Mouse (Mus musculus): ENCODE measurements around the gene Cep170. TPM values are rescaled to one million over a fixed set of nuclear protein-coding genes. Genes with fewer than 3 reads are reported as not detected.

Gene Cep170
- polyA plus RNA-seq, 1 experiment from 2014 or later = 24.6 TPM

DNA sequence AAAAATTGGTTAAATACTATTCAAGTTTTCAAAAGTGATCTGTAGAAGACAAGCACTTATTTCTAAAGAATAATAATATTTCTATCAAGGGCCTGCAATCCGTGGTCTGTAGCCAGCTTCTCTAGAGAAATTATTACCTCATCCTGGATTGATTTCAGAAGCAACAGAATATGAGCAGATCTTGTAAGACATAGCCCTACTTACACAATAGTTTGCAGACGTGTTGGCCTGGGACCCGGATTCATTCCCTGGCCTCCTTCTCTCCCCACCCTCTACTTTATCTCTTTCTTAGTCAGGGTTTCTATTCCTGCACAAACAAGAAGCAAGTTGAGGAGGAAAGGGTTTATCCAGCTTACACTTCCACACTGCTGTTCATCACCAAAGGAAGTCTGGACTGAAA, 20.1 kb upstream of the Cep170 start:
- H3K4me1 ChIP-seq = peaks cover 12% of the 10 kb centered on the region
- peak overlapping the region; percentile 73; the same call in 1 of the 2 replicates for H3K4me3 ChIP-seq
- H3K27ac ChIP-seq = no peak overlapping the region
- no peaks in the 10 kb centered on the region for H3K9me3 ChIP-seq
- 59% methylated on average over 3 of the region's 3 CpGs for WGBS
- DNase-seq (ENCODE audit: low spot score) = no peak
- H3K27me3 ChIP-seq (ENCODE audit: insufficient read depth, poor library complexity, severe bottlenecking) = no peaks in the 10 kb centered on the region
- H3K36me3 ChIP-seq = no peaks in the 10 kb centered on the region

DNA sequence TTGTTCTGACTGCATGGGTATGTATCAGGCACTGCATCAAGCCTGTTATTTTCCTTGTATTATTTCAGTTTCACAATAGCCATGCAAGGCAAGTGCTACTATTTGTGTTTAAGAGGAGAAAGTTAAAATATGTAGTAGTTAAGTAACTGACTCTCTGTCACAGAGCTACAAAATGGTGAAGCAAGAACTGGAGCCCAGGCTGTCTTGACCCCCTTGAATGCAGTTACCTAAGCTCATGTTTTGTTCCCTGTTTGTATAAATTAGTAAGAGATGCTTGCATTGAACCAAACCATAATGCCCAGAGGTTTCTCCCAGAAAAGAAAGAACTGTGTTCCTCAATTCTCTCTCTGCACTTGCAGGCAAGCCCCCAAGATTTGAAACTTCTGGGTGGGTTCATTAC, 19.4 kb upstream of the Cep170 start:
- no peak for DNase-seq (ENCODE audit: low spot score)
- no peak overlapping the region for H3K27ac ChIP-seq
- H3K9me3 ChIP-seq = no peaks in the 10 kb centered on the region
- H3K36me3 ChIP-seq = 0 out of 2 replicates have a peak, but pooled peaks cover 3% of the 10 kb centered on the region
- no peak overlapping the region for H3K4me3 ChIP-seq
- peaks cover 12% of the 10 kb centered on the region for H3K4me1 ChIP-seq
- H3K27me3 ChIP-seq (ENCODE audit: insufficient read depth, poor library complexity, severe bottlenecking) = no peaks in the 10 kb centered on the region

DNA sequence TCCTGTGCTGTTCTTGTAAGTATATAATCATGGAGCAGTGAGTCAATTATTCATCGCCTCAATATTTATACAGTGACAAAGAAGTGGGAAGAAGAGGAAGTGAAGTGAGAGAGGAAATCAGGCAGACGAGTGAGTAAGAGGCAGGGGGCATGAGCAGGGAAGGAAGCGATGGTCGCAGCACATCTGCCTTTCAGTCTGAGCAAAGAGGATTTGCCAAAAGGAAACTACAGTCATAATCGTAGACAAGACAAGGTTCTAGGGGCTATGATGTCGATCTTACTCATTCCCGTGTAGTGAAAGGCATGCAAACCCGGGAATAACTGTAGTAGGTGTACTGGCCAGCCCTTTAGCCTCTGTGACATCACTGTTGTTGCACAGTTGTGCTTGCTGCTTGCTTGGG, 18.7 kb upstream of the Cep170 start:
- H3K27ac ChIP-seq = no peak overlapping the region
- WGBS = 62% methylated on average over 8 of the region's 8 CpGs

DNA sequence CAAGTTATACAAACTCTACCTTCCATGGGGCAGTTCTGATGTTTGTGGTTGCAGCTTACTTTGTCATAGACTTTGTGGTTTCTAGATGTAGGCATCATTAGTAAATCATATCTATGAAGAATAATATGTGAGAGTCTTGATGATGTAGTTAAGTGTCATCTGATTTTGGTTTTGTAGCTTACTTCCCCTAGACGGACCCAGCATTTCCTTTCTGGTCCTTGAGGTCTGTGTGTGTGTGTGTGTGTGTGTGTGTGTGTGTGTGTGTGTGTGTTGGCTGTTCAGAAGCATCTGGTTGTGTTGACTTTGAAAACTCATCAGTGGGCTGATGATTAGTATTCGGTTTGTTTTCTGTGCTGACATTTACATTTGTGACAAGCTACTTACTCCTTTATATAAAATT, 18.2 kb upstream of the Cep170 start:
- Histone ChIP-seq H3K27me3 (ENCODE audit: insufficient read depth, poor library complexity, severe bottlenecking) (no peaks in the 10 kb centered on the region), H3K4me1 (peaks cover 23% of the 10 kb centered on the region), H3K9me3 (no peaks in the 10 kb centered on the region), H3K4me3 (no peak overlapping the region), H3K36me3 (0 out of 2 replicates have a peak, but pooled peaks cover 3% of the 10 kb centered on the region), H3K27ac (no peak overlapping the region)
- DNase-seq (ENCODE audit: low spot score) = no peak
- WGBS = 79% methylated on average over 2 of the region's 2 CpGs

More for the DNA sequence above, 18.7 kb upstream of the Cep170 start:
- Histone ChIP-seq H3K4me3 (no peak overlapping the region), H3K4me1 (peaks cover 18% of the 10 kb centered on the region), H3K9me3 (no peaks in the 10 kb centered on the region), H3K36me3 (0 out of 2 replicates have a peak, but pooled peaks cover 3% of the 10 kb centered on the region), H3K27me3 (ENCODE audit: insufficient read depth, poor library complexity, severe bottlenecking) (no peaks in the 10 kb centered on the region)
- no peak for DNase-seq (ENCODE audit: low spot score)

DNA sequence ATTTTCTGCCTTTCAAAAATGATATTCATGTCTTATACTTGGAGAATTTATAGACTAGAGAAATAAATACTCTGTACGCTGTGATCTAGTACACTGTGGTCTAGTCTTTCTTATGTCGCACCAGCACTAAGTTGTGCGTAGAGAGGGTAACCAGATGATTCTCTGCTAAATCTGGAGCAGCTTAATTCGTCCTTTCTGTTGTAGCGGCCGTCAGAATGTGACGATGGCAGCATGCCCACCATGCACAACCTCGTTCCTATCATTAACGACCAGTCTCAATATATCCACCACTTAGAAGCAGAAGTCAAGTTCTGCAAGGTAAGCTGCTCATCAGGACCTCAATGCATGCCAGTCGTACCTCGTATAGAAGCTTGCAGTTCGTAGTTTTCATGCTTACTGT, 14.8 kb upstream of the Cep170 start:
- H3K27ac ChIP-seq = no peak overlapping the region
- H3K27me3 ChIP-seq (ENCODE audit: insufficient read depth, poor library complexity, severe bottlenecking) = no peaks in the 10 kb centered on the region
- whole genome bisulfite sequencing = 85% methylated on average over 12 of the region's 12 CpGs
- no peaks in the 10 kb centered on the region for H3K9me3 ChIP-seq
- 0 out of 2 replicates have a peak, but pooled peaks cover 3% of the 10 kb centered on the region for H3K36me3 ChIP-seq
- H3K4me1 ChIP-seq = peaks cover 25% of the 10 kb centered on the region
- no peak for DNase-seq (ENCODE audit: low spot score)
- H3K4me3 ChIP-seq = no peak overlapping the region

DNA sequence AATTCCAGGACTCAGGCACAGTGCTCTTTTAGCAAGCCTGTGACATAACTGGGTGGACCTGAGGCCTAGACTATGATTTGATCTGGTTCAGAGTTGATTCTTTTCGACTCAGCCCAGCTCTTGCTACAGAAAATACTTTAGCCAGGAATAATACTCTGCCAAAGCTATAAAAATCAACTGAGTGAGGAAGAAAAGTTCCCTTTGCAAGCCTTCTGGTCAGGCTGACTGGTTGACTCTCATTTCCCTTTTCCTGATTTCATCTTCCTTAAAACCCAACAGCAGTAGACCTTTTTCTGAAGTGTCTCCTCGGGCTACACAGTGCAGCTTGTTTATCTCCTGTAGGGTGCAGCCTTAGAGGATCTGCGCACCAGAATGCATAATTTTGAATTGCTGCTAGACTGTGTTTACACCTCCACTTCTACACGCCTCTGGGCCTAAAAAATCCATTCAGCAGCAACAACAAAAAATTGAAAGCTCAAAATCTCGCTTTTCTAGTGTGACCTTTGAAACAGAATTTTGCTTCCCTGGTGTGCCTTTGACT, 14.1 kb upstream of the Cep170 start:
- WGBS = 76% methylated on average over 5 of the region's 5 CpGs
- Histone ChIP-seq H3K4me3 (no peak overlapping the region), H3K4me1 (peaks cover 31% of the 10 kb centered on the region), H3K36me3 (0 out of 2 replicates have a peak, but pooled peaks cover 3% of the 10 kb centered on the region), H3K9me3 (no peaks in the 10 kb centered on the region), H3K27me3 (ENCODE audit: insufficient read depth, poor library complexity, severe bottlenecking) (no peaks in the 10 kb centered on the region), H3K27ac (no peak overlapping the region)
- DNase-seq (ENCODE audit: low spot score) = no peak

DNA sequence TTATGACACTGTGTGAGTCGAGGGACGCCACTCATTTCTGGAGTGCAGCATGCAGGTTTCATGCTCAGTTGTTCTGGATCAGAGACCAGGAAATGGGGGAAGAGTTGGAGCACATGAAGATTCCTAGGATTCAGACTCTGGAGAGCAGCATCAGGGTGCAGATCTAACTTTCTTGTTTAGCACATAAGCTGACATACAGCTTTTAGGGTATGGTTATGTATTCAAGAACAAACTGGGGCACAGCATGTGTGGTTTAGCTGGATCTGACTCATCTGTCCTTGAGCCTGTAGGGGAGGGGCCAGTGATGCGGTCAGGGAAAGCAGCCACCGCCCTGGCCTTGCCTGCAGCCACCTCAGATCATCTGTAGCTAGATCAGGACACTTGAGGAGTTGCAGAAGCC, 13.5 kb upstream of the Cep170 start:
- no peak for DNase-seq (ENCODE audit: low spot score)
- Histone ChIP-seq H3K36me3 (0 out of 2 replicates have a peak, but pooled peaks cover 3% of the 10 kb centered on the region), H3K27ac (peak overlapping the region; percentile 56), H3K4me1 (peaks cover 38% of the 10 kb centered on the region), H3K9me3 (no peaks in the 10 kb centered on the region), H3K4me3 (no peak overlapping the region), H3K27me3 (ENCODE audit: insufficient read depth, poor library complexity, severe bottlenecking) (no peaks in the 10 kb centered on the region)
- WGBS = 53% methylated on average over 4 of the region's 4 CpGs

DNA sequence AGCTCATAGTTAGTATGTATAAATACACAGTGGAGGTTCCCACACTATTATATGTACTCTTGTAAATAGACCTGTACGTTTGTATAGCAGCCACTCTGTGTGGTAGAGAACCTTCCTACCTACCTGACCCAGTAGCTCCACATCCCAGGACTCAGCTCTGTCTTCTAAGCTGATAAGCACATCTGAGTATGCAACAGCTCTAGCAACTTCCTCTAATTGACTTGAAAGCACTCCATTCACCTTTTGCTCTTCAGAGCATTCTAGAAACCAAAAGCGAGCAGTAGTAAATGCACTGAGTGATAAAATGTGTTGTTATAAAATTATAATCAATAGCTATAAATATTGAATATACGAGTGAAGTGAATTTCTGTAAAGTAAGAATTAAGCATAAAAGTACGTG, 13.1 kb upstream of the Cep170 start:
- no peaks in the 10 kb centered on the region for H3K9me3 ChIP-seq
- no peak overlapping the region for H3K4me3 ChIP-seq
- 81% methylated on average over 4 of the region's 4 CpGs for WGBS
- DNase-seq (ENCODE audit: low spot score) = no peak
- peaks cover 42% of the 10 kb centered on the region for H3K4me1 ChIP-seq
- H3K27ac ChIP-seq = peak overlapping the region; percentile 56; the same call in 1 of the 2 replicates
- H3K36me3 ChIP-seq = 0 out of 2 replicates have a peak, but pooled peaks cover 3% of the 10 kb centered on the region
- no peaks in the 10 kb centered on the region for H3K27me3 ChIP-seq (ENCODE audit: insufficient read depth, poor library complexity, severe bottlenecking)

DNA sequence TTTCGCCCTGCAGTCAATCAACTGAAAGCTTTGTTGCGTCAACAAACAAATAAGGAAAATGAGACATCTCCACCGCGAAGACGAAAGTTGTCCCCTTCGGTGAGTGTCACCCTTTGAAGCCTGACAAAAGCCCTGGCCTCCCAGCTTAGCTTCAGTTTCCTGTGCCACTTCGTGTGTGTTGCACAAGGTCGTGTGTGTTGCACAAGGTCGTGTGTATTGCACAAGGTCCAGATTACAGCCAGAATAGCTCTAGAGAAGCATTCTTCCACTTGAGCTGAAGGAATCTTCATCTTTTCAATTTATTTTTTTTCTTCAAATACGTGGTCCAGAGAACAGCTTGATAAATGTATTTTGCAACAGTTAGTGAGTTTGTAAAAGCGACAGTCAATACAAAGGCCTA, 12.3 kb upstream of the Cep170 start:
- Histone ChIP-seq H3K4me1 (peaks cover 49% of the 10 kb centered on the region), H3K9me3 (no peaks in the 10 kb centered on the region), H3K27me3 (ENCODE audit: insufficient read depth, poor library complexity, severe bottlenecking) (no peaks in the 10 kb centered on the region), H3K27ac (no peak overlapping the region; the same call in 1 of the 2 replicates), H3K4me3 (no peak overlapping the region), H3K36me3 (0 out of 2 replicates have a peak, but pooled peaks cover 3% of the 10 kb centered on the region)
- DNase-seq (ENCODE audit: low spot score) = no peak
- 75% methylated on average over 11 of the region's 11 CpGs for WGBS

DNA sequence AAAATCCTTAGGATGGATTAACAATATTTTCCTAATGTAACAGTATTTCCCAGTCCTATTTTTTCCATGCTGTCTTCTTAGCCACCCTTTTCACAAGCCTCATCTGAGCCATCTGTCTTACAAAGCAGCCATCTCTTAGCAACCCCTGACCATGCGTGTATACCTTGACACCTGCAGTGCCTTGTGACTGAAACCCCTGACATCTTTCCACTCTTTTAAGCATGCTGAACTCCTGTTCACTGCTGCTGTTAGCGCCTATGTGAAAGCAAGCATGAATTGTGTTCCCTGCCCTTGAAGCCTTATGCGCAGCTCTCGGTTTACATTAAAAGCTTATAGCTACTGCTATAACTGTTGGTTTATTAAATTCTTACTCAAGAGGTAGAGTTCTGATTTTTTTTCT, 11.2 kb upstream of the Cep170 start:
- Histone ChIP-seq H3K9me3 (no peaks in the 10 kb centered on the region), H3K36me3 (0 out of 2 replicates have a peak, but pooled peaks cover 3% of the 10 kb centered on the region), H3K4me3 (no peak overlapping the region), H3K4me1 (peaks cover 60% of the 10 kb centered on the region), H3K27me3 (ENCODE audit: insufficient read depth, poor library complexity, severe bottlenecking) (no peaks in the 10 kb centered on the region), H3K27ac (no peak overlapping the region)
- WGBS = 93% methylated on average over 4 of the region's 4 CpGs
- no peak for DNase-seq (ENCODE audit: low spot score)

DNA sequence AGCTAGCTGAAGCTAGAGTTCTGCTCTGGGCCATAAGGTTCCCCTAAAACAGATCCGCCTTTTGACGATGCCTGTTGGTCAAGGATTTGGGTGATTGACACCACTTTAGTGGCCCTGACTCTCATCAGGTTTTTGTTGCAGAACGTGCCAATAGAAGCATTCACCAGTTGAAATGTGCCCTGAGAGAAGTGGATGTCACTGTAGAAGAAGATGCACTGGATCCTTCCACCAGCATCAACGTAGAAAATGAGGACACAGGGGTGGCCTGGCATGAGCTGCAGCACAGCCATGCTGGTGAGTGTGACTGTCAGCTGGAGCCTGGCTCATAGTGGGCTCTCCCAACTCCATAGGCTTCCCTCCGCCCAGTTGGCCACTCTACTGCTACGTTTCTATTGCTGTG, 10.7 kb upstream of the Cep170 start:
- 79% methylated on average over 6 of the region's 6 CpGs for WGBS

DNA sequence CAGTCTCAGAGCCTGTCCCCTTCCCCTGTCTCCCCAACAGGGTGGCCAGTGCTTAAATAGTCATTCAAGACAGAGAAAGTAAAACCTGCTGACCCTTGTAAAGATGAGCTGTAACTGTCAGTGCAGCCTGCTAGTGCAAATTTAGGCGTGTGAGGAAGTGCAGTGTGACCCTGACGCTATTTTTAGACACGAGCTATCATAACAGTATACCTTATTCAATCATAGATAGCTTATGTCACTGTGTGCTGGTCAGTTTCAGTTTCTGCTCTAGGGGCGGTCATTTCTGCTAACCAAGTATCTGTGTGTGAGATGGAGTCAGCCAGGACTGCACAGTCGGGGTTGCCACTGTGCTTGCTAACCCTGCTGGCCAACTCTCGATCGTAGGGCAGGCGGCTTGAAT, 10.0 kb upstream of the Cep170 start:
- peak overlapping the region; percentile 77 for H3K27ac ChIP-seq

More for the DNA sequence above, 10.7 kb upstream of the Cep170 start:
- H3K4me3 ChIP-seq = no peak overlapping the region
- 0 out of 2 replicates have a peak, but pooled peaks cover 3% of the 10 kb centered on the region for H3K36me3 ChIP-seq
- H3K9me3 ChIP-seq = no peaks in the 10 kb centered on the region
- DNase-seq (ENCODE audit: low spot score) = no peak
- peak overlapping the region; percentile 77; the same call in 1 of the 2 replicates for H3K27ac ChIP-seq
- H3K27me3 ChIP-seq (ENCODE audit: insufficient read depth, poor library complexity, severe bottlenecking) = no peaks in the 10 kb centered on the region
- H3K4me1 ChIP-seq = peaks cover 61% of the 10 kb centered on the region

DNA sequence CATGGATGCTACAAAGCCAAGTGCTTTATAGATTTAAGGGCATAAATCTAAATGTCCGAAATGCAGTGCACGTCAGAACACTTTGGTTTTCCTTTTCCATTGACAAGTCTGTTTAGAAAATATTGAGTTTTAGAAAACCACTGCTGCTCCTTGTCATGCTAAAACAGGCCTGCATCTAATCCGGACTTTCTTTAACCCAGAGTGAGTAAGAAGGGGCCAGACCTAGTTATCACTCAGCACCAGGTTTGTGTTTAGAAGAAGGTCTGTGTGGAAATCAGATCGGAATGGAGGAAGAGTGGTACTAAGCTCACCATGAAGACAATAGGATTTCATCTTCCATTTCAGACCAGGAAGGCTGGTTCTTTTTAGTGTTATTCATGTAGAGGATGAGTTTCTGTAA, 9.1 kb upstream of the Cep170 start:
- H3K9me3 ChIP-seq = no peaks in the 10 kb centered on the region
- 50% methylated on average over 4 of the region's 4 CpGs for WGBS
- H3K27me3 ChIP-seq (ENCODE audit: insufficient read depth, poor library complexity, severe bottlenecking) = no peaks in the 10 kb centered on the region
- H3K36me3 ChIP-seq = no peaks in the 10 kb centered on the region
- DNase-seq (ENCODE audit: low spot score) = no peak
- H3K27ac ChIP-seq = no peak overlapping the region; the same call in 1 of the 2 replicates
- peaks cover 62% of the 10 kb centered on the region for H3K4me1 ChIP-seq
- H3K4me3 ChIP-seq = no peak overlapping the region

More for the DNA sequence above, 10.0 kb upstream of the Cep170 start:
- 0 out of 2 replicates have a peak, but pooled peaks cover 3% of the 10 kb centered on the region for H3K36me3 ChIP-seq
- peaks cover 61% of the 10 kb centered on the region for H3K4me1 ChIP-seq
- DNase-seq (ENCODE audit: low spot score) = no peak
- no peaks in the 10 kb centered on the region for H3K27me3 ChIP-seq (ENCODE audit: insufficient read depth, poor library complexity, severe bottlenecking)
- H3K9me3 ChIP-seq = no peaks in the 10 kb centered on the region
- 53% methylated on average over 8 of the region's 8 CpGs for WGBS
- no peak overlapping the region for H3K4me3 ChIP-seq
